Mouse (Mus musculus) spleen, adult 18-20 months (tissue): ENCODE results near the gene Ndufab1.
"Not testable (repeated sequence)": the region's sequence is repeated elsewhere in the genome, so short reads cannot be mapped to it uniquely, and the experiment has no call there.

ENCODE experiments used
- DNase-seq, 2 experiments: peaks; one replicate each; pipeline ENCODE4 v3.0.0; 2022; ENCODE audit warnings: mixed read lengths in 2 of 2

Ndufab1 gene

GRCm38 (mm10) chr7:122101747-122102244 is at the start of gene Ndufab1:
Gene Ndufab1 (minus strand): TSS chr7:122101886.
- DNase-seq, result peak; percentile 73 to 87

DNA sequence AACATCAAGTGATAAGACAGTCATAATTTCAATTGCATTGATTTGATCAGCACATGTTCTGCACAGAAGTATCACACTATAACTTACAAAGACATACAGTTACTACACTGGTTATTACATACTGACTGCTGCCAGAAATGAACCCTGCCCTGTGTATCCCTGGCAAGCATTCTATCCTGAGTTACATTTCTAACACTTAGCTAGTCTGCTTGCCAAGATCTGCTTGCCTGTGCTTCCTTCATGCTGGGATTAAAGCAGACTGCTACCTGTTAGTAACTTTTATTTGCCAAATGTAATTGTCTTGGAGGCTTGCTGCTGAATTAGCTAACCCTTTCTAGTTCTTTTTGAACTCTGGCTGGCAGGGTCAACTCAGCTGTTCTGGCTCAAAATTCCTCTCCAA is 39.3 kb upstream of the Ndufab1 start:
- DNase-seq, result no peak

DNA sequence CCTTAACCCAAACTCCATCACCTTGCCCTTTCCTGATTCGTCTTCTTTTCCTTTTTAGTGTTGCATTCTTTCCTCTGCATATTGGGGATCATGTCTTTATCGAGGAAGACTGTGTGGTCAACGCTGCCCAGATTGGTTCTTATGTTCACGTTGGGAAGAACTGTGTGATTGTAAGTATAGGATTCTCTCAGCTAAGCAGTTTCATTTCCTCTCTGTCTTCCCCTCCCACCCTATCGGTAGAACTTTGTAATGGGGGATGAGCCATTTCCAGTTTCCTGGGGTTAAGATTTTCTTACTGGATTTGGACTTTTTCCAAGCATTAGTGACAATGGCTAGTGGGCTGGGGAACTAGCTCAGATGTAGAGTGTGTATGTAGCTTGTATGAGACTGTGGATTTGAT is 36.5 kb upstream of the Ndufab1 start:
- DNase-seq, result no peak

DNA sequence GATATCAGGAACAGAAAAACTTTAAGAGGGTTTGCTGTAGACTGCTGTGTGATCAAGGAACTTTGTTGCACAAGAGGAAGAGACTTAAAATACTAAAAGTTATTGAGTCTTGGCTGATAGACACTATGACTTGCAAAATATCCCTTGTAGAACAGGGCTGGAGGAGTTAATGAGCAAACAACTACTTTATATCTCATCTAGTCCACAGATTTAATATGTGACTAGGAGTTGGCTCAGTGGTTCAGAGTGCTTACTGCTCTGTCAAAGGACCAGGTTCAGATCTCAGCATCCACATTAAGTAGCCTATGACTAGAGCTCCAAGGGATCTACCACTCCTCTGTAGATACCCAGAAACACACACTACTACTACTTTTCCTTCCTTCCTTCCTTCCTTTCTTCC is 35.4 kb upstream of the Ndufab1 start:
- no peak for DNase-seq

- DNase-seq, result no peak
Measured at GRCm38 (mm10) chr7:122135070-122135469, 33.4 kb upstream of the Ndufab1 start.

DNA sequence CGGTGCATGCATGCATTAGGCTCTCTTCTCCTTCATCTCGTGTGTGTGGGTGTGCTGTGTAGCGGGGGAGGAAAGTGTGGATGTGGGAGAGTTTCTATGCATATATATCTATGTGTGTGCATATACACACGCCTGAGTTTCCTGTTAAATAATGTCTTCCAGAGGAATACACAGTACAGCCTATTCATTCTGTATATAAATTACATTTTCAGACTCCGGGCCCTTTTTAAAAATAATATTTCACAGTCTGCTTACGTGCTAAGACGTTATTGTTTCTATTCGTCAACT is 31.6 kb upstream of the Ndufab1 start:
- DNase-seq, result no peak

- DNase-seq, result peak; percentile 94 to 97
Measured at GRCm38 (mm10) chr7:122132497-122133337, 31.0 kb upstream of the Ndufab1 start, which contains the start of the genes Palb2 and Dctn5. Gene Palb2 (minus strand): TSS chr7:122132985. Gene Dctn5 (plus strand): TSS chr7:122133041.

- DNase-seq, result no peak
Measured at GRCm38 (mm10) chr7:122131834-122132233, 30.1 kb upstream of the Ndufab1 start.

DNA sequence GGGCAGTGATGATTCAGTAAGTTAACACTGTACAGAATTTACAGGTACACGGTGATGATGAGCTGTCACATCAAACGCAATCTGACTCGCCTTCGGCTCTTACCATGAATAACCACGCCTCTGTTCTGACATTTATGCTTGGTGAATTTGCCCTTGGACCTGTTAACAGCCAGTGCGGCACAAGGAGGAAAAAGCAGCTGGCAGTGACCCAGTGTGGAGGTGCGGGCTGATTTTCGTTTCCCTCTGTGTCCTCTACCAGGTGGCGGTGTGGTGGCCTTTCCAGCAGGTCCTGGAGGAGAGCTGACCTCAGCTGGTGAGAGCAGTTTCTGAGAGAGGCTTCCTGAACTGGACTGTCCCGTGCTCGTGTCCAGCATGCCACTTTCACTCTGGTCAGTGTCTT is 25.3 kb upstream of the Ndufab1 start:
- DNase-seq, result no peak

DNA sequence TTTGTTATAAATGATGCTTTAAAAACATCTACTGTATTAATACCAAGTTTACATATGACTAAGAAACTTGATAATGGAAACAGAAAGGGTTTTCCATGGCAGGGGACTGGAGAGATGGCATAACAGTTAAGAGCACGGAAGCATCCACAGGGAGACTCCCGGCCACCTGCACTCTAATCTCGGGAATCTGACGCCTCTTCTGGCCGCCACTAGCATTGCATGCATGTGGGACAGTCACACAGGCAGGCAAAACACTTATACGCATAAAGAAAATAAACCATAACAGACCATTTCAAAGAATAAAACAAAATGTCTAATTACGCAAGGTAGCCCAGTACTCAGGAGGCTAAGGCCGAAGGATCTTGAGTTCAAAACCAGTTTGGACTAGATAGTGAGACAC is 23.9 kb upstream of the Ndufab1 start:
- DNase-seq, result no peak

GRCm38 (mm10) chr7:122123518-122123917 is 21.8 kb upstream of the Ndufab1 start:
- no peak for DNase-seq

GRCm38 (mm10) chr7:122108206-122108605 is 6.5 kb upstream of the Ndufab1 start:
- no peak for DNase-seq

- DNase-seq, result not testable (repeated sequence)
Measured at GRCm38 (mm10) chr7:122101014-122101746, 506 bp downstream of the Ndufab1 start.

DNA sequence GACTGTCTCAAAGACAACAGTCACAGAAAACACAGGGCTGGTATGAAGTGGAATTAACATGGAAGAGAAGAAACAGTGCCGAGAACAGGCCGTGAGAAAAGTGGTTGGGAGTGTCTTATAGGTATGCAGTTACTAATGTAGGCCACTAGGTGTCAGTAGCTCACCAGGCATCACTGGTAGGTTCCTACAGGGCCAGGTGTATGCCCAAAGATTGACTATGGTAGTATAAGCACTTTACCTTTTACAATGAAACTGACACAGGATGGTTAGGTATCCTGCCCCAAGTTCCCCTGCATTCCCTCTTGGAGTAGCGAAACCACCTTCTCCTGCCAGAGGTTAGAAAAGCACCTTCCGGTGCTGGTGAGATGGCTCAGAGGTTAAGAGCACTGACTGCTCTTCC is 2.5 kb downstream of the Ndufab1 start:
- DNase-seq, result peak in 1 of 2 experiments; percentile 39

- DNase-seq, result no peak
Measured at GRCm38 (mm10) chr7:122098009-122098408, 3.7 kb downstream of the Ndufab1 start.

- peak in 1 of 2 experiments; percentile 11 for DNase-seq
Measured at GRCm38 (mm10) chr7:122094564-122095330, 6.9 kb downstream of the Ndufab1 start.

DNA sequence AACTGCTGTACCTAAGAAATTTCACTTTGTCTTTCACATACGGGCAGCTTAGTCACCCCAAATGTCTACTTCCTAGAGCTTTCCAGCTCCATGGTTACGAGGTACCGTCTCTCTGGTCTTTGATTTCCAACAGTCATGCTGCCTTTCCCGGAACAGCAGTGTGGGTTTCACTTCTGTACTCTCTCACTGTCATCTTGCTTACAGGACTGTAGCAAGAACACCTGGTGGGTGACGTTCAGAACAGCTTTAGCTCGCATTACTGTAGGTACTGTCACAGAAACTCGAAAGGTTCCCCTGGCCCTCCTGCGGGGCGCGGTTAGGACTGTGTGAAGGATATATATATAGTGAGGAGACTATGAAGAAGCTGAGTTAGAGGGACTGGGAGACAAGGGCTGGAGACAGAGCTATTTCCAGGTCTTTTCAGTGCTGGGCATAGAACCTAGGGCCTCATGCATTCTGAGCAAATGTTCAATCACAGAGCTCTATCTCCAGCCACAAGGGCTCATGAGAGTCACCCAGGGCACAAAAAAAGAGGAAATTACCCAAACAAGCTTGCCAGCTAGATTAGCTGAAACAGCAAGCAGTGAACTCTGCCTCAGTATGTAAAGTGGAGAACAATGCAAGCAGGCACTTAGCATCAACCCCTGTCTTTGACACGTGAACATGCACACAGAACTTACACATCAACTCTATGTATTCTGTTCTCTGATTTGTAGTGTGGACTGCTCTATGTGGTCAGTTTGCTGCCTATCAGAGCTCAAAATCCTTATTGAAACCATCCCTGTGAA is 14.3 kb downstream of the Ndufab1 start:
- DNase-seq, result peak in 1 of 2 experiments; percentile 24

- no peak for DNase-seq
Measured at GRCm38 (mm10) chr7:122081071-122081470, 20.6 kb downstream of the Ndufab1 start.

GRCm38 (mm10) chr7:122079798-122080554 is 21.7 kb downstream of the Ndufab1 start:
- no peak for DNase-seq

- DNase-seq, result no peak
Measured at GRCm38 (mm10) chr7:122074374-122074773, 27.3 kb downstream of the Ndufab1 start.
